Mouse (Mus musculus): ENCODE data around the gene Fam129b. TPM values are rescaled to one million over a fixed set of nuclear protein-coding genes. Genes with fewer than 3 reads are reported as not detected.
A peak's percentile ranks its signal among the peaks of the same experiment; 100 is the strongest.

The Fam129b gene
- polyA plus RNA-seq, 1 experiment from 2014 or later: 29.7 TPM

DNA sequence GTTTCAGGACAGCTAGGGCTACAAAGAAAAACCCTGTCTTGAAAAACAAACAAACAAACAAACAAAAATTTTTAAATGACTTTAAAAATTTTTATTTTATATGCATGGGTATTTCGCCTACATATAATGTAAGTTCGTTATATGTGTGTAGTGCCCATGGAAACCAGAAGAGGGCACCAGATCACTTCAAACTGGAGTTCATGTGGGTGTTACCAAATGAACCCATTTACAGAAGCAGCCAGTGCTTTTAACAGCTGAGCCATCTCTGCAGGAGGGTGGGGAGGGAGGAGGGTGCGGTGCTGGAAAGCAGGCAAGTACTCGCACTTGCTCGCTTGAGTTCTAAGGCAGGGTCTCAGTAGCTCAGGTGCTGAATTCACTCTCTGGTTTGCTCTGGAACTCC is 63.5 kb downstream of the Fam129b start:
- Histone ChIP-seq H3K27me3 (replicated peaks) (no peaks in the 10 kb centered on the region), H3K9ac (no peak overlapping the region), H3K4me2 (no peak overlapping the region), H3K9me3 (no peaks in the 10 kb centered on the region), H3K4me1 (no peaks in the 10 kb centered on the region), H3K27ac (no peak overlapping the region), H3K36me3 (replicated peaks) (peaks cover 31% of the 10 kb centered on the region), H3K4me3 (no peak overlapping the region)
- 63% methylated on average over 5 of the region's 5 CpGs for WGBS
- ATAC-seq (replicated peaks): no peak

- Histone ChIP-seq H3K9ac (no peak overlapping the region), H3K27ac (no peak overlapping the region), H3K4me2 (no peak overlapping the region), H3K4me3 (no peak overlapping the region), H3K4me1 (no peaks in the 10 kb centered on the region), H3K36me3 (replicated peaks) (peaks cover 39% of the 10 kb centered on the region), H3K27me3 (replicated peaks) (no peaks in the 10 kb centered on the region), H3K9me3 (no peaks in the 10 kb centered on the region)
- no peak for ATAC-seq (replicated peaks)
- 92% methylated on average over 4 of the region's 4 CpGs for WGBS
Observed at GRCm38 (mm10) chr2:32940483-32940882, 64.6 kb downstream of the Fam129b start.

DNA sequence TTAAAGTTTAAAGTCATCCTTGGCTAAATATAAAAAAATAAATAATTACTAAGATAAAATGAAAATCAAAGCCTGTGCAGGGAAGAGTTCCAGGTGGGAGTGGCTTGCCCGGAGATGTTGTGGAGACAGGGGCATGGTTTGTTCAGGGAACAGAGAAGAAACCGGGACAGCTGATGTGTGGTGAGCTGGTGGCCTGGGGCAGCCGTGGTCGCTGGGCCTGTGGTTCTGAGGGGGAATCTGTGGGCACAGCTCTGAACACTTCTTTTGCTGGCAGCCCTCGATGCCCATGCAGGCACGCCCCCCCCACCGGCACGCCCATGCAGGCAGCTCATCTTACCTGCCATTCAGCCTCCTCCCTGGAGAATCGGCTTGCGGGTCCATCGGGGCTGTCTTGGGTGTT is 71.5 kb downstream of the Fam129b start:
- peaks cover 38% of the 10 kb centered on the region for H3K36me3 ChIP-seq (replicated peaks)
- H3K27me3 ChIP-seq (replicated peaks): no peaks in the 10 kb centered on the region
- no peak for ATAC-seq (replicated peaks)
- H3K4me1 ChIP-seq: no peaks in the 10 kb centered on the region
- H3K4me3 ChIP-seq: no peak overlapping the region
- 93% methylated on average over 11 of the region's 11 CpGs for WGBS
- H3K9me3 ChIP-seq: no peaks in the 10 kb centered on the region
- no peak overlapping the region for H3K4me2 ChIP-seq
- H3K27ac ChIP-seq: no peak overlapping the region
- no peak overlapping the region for H3K9ac ChIP-seq

GRCm38 (mm10) chr2:32954581-32954980 is 78.7 kb downstream of the Fam129b start:
- no peaks in the 10 kb centered on the region for H3K9me3 ChIP-seq
- H3K36me3 ChIP-seq (replicated peaks): peaks cover 36% of the 10 kb centered on the region
- no peaks in the 10 kb centered on the region for H3K4me1 ChIP-seq
- no peak overlapping the region for H3K9ac ChIP-seq
- no peak overlapping the region for H3K27ac ChIP-seq
- no peak overlapping the region for H3K4me3 ChIP-seq
- no peak for ATAC-seq (replicated peaks)
- H3K27me3 ChIP-seq (replicated peaks): no peaks in the 10 kb centered on the region
- H3K4me2 ChIP-seq: no peak overlapping the region
- WGBS: 94% methylated on average over 2 of the region's 2 CpGs

- no peaks in the 10 kb centered on the region for H3K27me3 ChIP-seq (replicated peaks)
- WGBS: 67% methylated on average over 8 of the region's 8 CpGs
- no peak overlapping the region for H3K9ac ChIP-seq
- H3K4me1 ChIP-seq: peaks cover 13% of the 10 kb centered on the region
- no peak overlapping the region for H3K4me3 ChIP-seq
- ATAC-seq (replicated peaks): no peak
- no peaks in the 10 kb centered on the region for H3K9me3 ChIP-seq
- H3K4me2 ChIP-seq: no peak overlapping the region
- H3K36me3 ChIP-seq (replicated peaks): peaks cover 28% of the 10 kb centered on the region
- no peak overlapping the region for H3K27ac ChIP-seq
Observed at GRCm38 (mm10) chr2:32957344-32957743, 81.4 kb downstream of the Fam129b start.

- Histone ChIP-seq H3K9ac (peak overlapping the region; percentile 59), H3K4me3 (peak overlapping the region; percentile 76; the same call in 1 of the 2 replicates), H3K27me3 (replicated peaks) (no peaks in the 10 kb centered on the region), H3K36me3 (replicated peaks) (peaks cover 15% of the 10 kb centered on the region; the same call in 1 of the 2 replicates), H3K27ac (no peak overlapping the region), H3K9me3 (no peaks in the 10 kb centered on the region), H3K4me1 (peaks cover 30% of the 10 kb centered on the region), H3K4me2 (peak overlapping the region; percentile 82)
- no peak for ATAC-seq (replicated peaks)
- 94% methylated on average over 4 of the region's 4 CpGs for WGBS
Observed at GRCm38 (mm10) chr2:32960273-32960672, 84.4 kb downstream of the Fam129b start.

DNA sequence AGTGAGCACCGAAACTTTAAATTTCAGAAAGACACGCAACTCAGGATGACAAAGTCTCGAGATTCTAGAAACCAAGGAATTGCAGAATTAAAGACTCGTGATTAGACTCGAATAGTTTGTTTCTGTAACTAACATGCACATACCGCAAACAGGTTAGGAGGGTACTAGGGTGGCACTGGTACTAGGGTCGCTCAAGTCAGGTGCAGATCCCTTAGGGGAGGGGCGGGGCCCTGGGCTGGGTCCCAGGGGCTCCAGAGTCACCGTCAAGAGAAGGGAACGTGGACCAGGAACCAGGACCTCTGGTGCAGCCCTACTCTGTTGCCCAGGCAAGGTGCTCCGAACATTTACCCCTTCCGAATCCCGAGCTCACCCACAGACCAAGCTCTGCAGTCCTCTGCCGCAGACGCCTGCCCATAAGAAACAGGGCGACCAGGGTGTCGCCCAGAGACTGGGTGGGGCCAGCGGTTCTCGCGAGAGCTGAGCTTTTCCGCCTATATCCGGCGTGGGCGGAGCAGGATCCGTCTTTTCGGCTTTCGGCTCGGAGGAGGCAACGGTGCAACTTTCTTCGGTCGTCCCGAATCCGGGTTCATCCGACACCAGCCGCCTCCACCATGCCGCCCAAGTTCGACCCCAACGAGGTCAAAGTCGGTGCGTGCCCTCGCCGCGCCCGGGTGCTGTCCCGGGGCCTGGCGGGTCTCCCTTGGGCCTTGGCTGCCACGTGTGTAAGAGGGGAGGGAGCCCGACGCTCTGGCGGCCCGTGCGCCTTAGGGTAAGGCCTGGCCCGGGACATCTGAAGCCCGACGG is 85.5 kb downstream of the Fam129b start, which contains the start of the genes Rpl12 and Lrsam1:
Gene Rpl12 (plus strand): TSS at position 368 of the 804 bp plus-strand sequence.
Gene Lrsam1 (minus strand): TSS at position 423 of the 804 bp plus-strand sequence.
- ATAC-seq (replicated peaks): peak; percentile 94
- Histone ChIP-seq H3K36me3 (replicated peaks) (peaks cover 6% of the 10 kb centered on the region; the same call in 1 of the 2 replicates), H3K9me3 (no peaks in the 10 kb centered on the region), H3K27ac (peak within 1 kb of the TSS; percentile 76), H3K4me1 (peaks cover 37% of the 10 kb centered on the region), H3K27me3 (replicated peaks) (no peaks in the 10 kb centered on the region), H3K4me2 (peak within 1 kb of the TSS; percentile 82), H3K9ac (peak within 1 kb of the TSS; percentile 66), H3K4me3 (peak within 1 kb of the TSS; percentile 76)
- WGBS: 3% methylated on average over 55 of the region's 55 CpGs

DNA sequence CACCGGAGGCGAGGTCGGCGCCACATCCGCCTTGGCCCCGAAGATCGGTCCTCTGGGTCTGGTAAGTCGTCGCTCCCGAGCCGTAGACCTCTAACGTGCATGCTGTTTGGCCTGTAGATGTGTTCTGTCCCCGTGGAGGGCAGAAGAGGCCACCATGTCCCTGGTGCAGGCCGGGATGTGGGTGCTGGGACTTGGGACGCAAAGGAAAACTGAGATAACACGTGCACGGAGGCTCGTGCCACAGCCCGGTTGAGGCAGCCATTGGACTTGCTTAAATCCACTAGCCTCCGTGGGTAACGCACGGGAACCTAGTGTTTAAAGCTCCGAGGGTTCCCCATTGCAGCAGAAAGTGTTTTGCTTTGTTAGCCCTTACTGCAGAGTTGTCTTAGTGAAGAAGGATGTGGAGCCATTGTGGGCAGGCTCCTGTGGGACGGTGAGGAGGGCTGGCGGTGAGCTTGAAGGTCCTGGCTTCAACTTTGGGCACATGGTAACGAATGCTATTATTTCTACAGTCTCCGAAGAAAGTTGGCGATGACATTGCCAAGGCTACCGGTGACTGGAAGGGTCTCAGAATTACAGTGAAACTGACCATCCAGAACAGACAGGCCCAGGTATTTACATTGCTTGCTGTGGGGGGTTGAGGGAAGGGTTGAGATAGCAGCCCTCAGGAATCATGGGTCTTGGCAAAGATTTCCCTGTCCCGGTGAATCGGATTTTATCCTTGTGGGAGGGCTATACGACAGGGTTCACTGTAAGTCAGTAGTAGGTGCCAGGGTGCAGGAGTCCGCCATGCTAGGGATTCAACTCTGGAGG is 86.4 kb downstream of the Fam129b start:
- Histone ChIP-seq H3K4me1 (peaks cover 40% of the 10 kb centered on the region), H3K36me3 (replicated peaks) (peaks cover 6% of the 10 kb centered on the region; the same call in 1 of the 2 replicates), H3K9me3 (no peaks in the 10 kb centered on the region), H3K27me3 (replicated peaks) (no peaks in the 10 kb centered on the region), H3K27ac (peak overlapping the region; percentile 76), H3K4me3 (peak overlapping the region; percentile 76), H3K9ac (peak overlapping the region; percentile 66), H3K4me2 (peak overlapping the region; percentile 82)
- ATAC-seq (replicated peaks): peak; percentile 1; the same call in 1 of the 2 replicates
- under 1% methylated on average over 33 of the region's 33 CpGs for WGBS

DNA sequence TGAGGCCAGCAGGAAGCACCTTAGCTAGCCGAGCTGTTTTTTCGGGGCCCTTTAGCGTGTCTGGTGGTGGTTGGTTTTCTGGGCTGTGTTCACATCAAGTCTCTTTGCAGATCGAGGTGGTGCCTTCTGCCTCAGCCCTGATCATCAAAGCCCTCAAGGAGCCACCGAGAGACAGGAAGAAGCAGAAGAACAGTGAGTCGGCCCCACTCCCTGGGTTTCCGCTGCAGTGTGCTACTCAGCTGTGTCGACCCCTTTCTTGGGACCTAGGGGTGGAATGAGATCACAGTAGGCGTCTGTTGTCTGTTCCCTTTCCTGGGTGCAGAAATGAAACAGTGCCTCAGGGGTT is 86.9 kb downstream of the Fam129b start:
- no peak overlapping the region for H3K27ac ChIP-seq

GRCm38 (mm10) chr2:32963544-32963943 is 87.6 kb downstream of the Fam129b start:
- Histone ChIP-seq H3K9ac (no peak overlapping the region), H3K4me3 (no peak overlapping the region), H3K4me1 (peaks cover 49% of the 10 kb centered on the region), H3K27me3 (replicated peaks) (no peaks in the 10 kb centered on the region), H3K27ac (no peak overlapping the region), H3K36me3 (replicated peaks) (peaks cover 6% of the 10 kb centered on the region; the same call in 1 of the 2 replicates), H3K9me3 (no peaks in the 10 kb centered on the region), H3K4me2 (peak overlapping the region; percentile 82)
- 68% methylated on average over 4 of the region's 4 CpGs for WGBS
- no peak for ATAC-seq (replicated peaks)

More for the DNA sequence above, 86.9 kb downstream of the Fam129b start:
- H3K4me2 ChIP-seq: peak overlapping the region; percentile 82
- H3K4me1 ChIP-seq: peaks cover 45% of the 10 kb centered on the region
- no peak for ATAC-seq (replicated peaks)
- H3K9ac ChIP-seq: peak overlapping the region; percentile 66
- peak overlapping the region; percentile 76 for H3K4me3 ChIP-seq
- no peaks in the 10 kb centered on the region for H3K27me3 ChIP-seq (replicated peaks)
- H3K9me3 ChIP-seq: no peaks in the 10 kb centered on the region
- WGBS: 9% methylated on average over 9 of the region's 9 CpGs
- peaks cover 6% of the 10 kb centered on the region; the same call in 1 of the 2 replicates for H3K36me3 ChIP-seq (replicated peaks)

GRCm38 (mm10) chr2:32963981-32964380 is 88.1 kb downstream of the Fam129b start:
- WGBS: 82% methylated on average over 1 of the region's 1 CpGs
- H3K27me3 ChIP-seq (replicated peaks): no peaks in the 10 kb centered on the region
- no peak for ATAC-seq (replicated peaks)
- peaks cover 6% of the 10 kb centered on the region; the same call in 1 of the 2 replicates for H3K36me3 ChIP-seq (replicated peaks)
- H3K9me3 ChIP-seq: no peaks in the 10 kb centered on the region
- H3K9ac ChIP-seq: no peak overlapping the region
- H3K4me1 ChIP-seq: peaks cover 49% of the 10 kb centered on the region
- no peak overlapping the region for H3K4me3 ChIP-seq
- H3K4me2 ChIP-seq: no peak overlapping the region
- H3K27ac ChIP-seq: no peak overlapping the region
